Mouse (Mus musculus): ENCODE measurements around the gene Rassf6. TPM values are rescaled to one million over a fixed set of nuclear protein-coding genes. Genes with fewer than 3 reads are reported as not detected.

Gene Rassf6
- polyA plus RNA-seq, 1 experiment from 2014 or later, result 12.0 TPM

DNA sequence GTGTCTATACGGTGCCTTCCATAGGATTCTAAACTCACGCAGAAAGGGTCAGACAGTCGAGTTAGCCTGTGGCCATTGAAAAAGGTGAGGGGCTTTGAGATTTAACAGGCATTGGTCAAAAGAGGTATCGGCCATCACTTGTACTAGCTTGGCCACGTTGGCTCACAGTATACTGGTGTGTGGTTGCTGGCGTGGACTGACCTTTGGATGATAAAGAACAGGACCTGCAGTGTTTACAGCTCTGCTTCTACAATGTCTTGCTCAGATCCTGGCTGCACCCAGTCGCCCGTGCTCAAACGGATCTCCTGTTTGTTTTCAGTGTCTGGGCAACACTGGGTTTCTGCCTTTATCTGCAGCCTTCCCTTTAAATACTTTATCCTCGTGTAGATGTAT lies 757 bp upstream of the Rassf6 start:
- Histone ChIP-seq H3K9ac (ENCODE audit: low read length) (no peak overlapping the region), H3K4me1 (replicated peaks; ENCODE audit: control insufficient read depth, insufficient read depth, low read length) (peaks cover 16% of the 10 kb centered on the region), H3K4me2 (ENCODE audit: low read length) (peak overlapping the region; percentile 71), H3K27ac (ENCODE audit: low read depth) (peak overlapping the region; percentile 75), H3K36me3 (ENCODE audit: control insufficient read depth, insufficient read depth, low read length) (no peaks in the 10 kb centered on the region), H3K4me3 (ENCODE audit: low read depth, low read length) (no peak overlapping the region), H3K27me3 (replicated peaks; ENCODE audit: control insufficient read depth, insufficient read depth, low read length) (no peaks in the 10 kb centered on the region), H3K9me3 (ENCODE audit: control insufficient read depth, low read length) (no peaks in the 10 kb centered on the region)
- DNase-seq (ENCODE audit: low spot score), result peak; percentile 65
- 14% methylated on average over 10 of the region's 10 CpGs for WGBS
- ATAC-seq (replicated peaks; ENCODE audit: low FRiP score, low TSS enrichment, low read depth), result peak; percentile 48

DNA sequence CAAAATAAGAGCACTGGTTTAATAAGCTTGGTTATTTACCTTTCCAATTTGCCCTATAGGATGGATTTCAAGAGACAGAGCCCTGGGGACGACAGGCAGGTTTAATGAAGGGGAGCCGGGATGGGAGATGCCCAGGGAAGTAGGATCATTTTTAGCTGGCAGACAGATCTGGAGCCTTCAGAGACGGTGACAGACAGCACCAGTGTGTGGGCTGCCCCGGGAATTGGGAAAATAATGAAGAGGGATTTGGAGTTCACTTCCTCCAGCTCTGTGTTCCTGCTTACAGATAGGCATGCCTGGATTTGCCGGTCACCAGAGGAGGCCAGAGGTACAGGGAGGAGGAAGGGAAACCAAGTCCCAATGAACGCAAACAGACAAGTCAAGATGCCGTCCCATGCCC lies 5.6 kb downstream of the Rassf6 start:
- ATAC-seq (replicated peaks; ENCODE audit: low FRiP score, low TSS enrichment, low read depth) (no peak), DNase-seq (ENCODE audit: low spot score) (no peak)
- 91% methylated on average over 7 of the region's 7 CpGs for WGBS
- Histone ChIP-seq H3K36me3 (ENCODE audit: control insufficient read depth, insufficient read depth, low read length) (no peaks in the 10 kb centered on the region), H3K27ac (ENCODE audit: low read depth) (no peak overlapping the region), H3K27me3 (replicated peaks; ENCODE audit: control insufficient read depth, insufficient read depth, low read length) (no peaks in the 10 kb centered on the region), H3K4me1 (replicated peaks; ENCODE audit: control insufficient read depth, insufficient read depth, low read length) (0 out of 2 replicates have a peak, but pooled peaks cover 2% of the 10 kb centered on the region), H3K9ac (ENCODE audit: low read length) (no peak overlapping the region), H3K4me2 (ENCODE audit: low read length) (no peak overlapping the region), H3K9me3 (ENCODE audit: control insufficient read depth, low read length) (no peaks in the 10 kb centered on the region), H3K4me3 (ENCODE audit: low read depth, low read length) (no peak overlapping the region)

DNA sequence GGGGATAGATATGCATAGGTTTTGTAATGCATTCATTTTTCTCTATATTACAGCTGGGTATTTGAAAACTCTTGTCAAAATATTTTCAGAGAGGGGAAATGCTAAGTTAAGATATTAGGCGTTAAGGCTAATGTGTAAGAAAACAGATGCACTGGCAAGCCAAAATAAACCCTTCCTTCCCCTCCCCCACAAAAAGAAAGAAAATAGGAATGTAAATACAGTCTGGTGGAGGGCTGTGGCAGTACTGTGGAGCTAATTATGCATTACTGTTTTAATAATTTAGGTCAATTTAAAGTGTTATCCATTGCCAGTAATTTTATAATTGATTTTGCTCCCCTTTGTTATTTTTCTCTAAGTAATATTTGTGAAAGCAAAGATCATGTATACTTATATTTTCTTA lies 11.9 kb downstream of the Rassf6 start:
- H3K27me3 ChIP-seq (replicated peaks; ENCODE audit: control insufficient read depth, insufficient read depth, low read length), result no peaks in the 10 kb centered on the region
- DNase-seq (ENCODE audit: low spot score) (no peak), ATAC-seq (replicated peaks; ENCODE audit: low FRiP score, low TSS enrichment, low read depth) (no peak)
- 75% methylated on average over 1 of the region's 1 CpGs for WGBS
- no peak overlapping the region for H3K4me3 ChIP-seq (ENCODE audit: low read depth, low read length)
- H3K4me2 ChIP-seq (ENCODE audit: low read length), result no peak overlapping the region
- no peaks in the 10 kb centered on the region for H3K9me3 ChIP-seq (ENCODE audit: control insufficient read depth, low read length)
- no peaks in the 10 kb centered on the region for H3K4me1 ChIP-seq (replicated peaks; ENCODE audit: control insufficient read depth, insufficient read depth, low read length)
- no peak overlapping the region for H3K9ac ChIP-seq (ENCODE audit: low read length)
- H3K36me3 ChIP-seq (ENCODE audit: control insufficient read depth, insufficient read depth, low read length), result no peaks in the 10 kb centered on the region
- no peak overlapping the region for H3K27ac ChIP-seq (ENCODE audit: low read depth)

DNA sequence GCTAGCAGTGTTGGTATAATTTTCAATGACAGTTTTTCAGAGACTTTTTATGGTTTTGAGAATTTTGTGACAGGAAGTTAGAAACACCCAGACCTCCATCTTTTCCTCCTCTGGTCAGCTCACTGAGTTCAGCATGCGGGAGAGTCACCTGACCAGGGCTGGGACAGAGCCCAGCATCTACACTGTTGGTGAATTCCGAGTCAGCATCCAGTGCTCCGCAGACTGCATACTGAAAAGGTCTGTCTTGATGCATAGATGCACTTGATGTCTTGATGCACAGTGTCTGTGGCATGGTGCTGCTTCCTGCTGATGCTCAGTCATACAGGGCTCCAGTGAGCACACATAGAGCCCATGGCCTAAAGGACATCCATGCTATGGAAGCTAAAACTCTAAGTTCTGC lies 12.4 kb downstream of the Rassf6 start:
- H3K4me2 ChIP-seq (ENCODE audit: low read length), result no peak overlapping the region
- H3K9me3 ChIP-seq (ENCODE audit: control insufficient read depth, low read length), result no peaks in the 10 kb centered on the region
- ATAC-seq (replicated peaks; ENCODE audit: low FRiP score, low TSS enrichment, low read depth) (no peak), DNase-seq (ENCODE audit: low spot score) (no peak)
- 87% methylated on average over 3 of the region's 3 CpGs for WGBS
- no peak overlapping the region for H3K27ac ChIP-seq (ENCODE audit: low read depth)
- no peak overlapping the region for H3K4me3 ChIP-seq (ENCODE audit: low read depth, low read length)
- no peaks in the 10 kb centered on the region for H3K27me3 ChIP-seq (replicated peaks; ENCODE audit: control insufficient read depth, insufficient read depth, low read length)
- H3K36me3 ChIP-seq (ENCODE audit: control insufficient read depth, insufficient read depth, low read length), result no peaks in the 10 kb centered on the region
- no peaks in the 10 kb centered on the region for H3K4me1 ChIP-seq (replicated peaks; ENCODE audit: control insufficient read depth, insufficient read depth, low read length)
- no peak overlapping the region for H3K9ac ChIP-seq (ENCODE audit: low read length)

DNA sequence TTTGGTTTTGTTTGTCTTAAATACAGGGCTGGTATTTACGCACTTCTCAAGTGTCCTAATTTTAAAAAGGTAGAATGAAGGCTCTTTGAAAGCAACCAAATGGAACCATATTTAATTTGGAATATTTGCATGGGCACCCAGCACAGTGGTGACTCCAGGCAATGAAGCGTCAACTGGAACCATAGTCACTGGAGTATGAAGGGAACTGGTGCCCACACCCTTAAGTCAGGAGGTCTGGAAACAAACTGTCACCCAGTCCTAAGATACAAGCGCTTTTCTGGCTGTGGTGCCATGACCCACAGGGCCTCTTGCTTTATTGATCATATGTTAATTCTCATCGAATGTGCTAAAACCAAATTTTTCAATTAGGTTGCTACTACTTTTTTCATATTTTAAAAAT lies 13.0 kb downstream of the Rassf6 start:
- no peak for DNase-seq (ENCODE audit: low spot score)
- H3K27me3 ChIP-seq (replicated peaks; ENCODE audit: control insufficient read depth, insufficient read depth, low read length), result no peaks in the 10 kb centered on the region
- H3K36me3 ChIP-seq (ENCODE audit: control insufficient read depth, insufficient read depth, low read length), result no peaks in the 10 kb centered on the region
- no peaks in the 10 kb centered on the region for H3K4me1 ChIP-seq (replicated peaks; ENCODE audit: control insufficient read depth, insufficient read depth, low read length)
- no peak overlapping the region for H3K27ac ChIP-seq (ENCODE audit: low read depth)
- H3K4me3 ChIP-seq (ENCODE audit: low read depth, low read length), result no peak overlapping the region
- ATAC-seq (replicated peaks; ENCODE audit: low FRiP score, low TSS enrichment, low read depth), result no peak
- H3K9ac ChIP-seq (ENCODE audit: low read length), result no peak overlapping the region
- no peaks in the 10 kb centered on the region for H3K9me3 ChIP-seq (ENCODE audit: control insufficient read depth, low read length)
- 94% methylated on average over 4 of the region's 4 CpGs for WGBS
- H3K4me2 ChIP-seq (ENCODE audit: low read length), result no peak overlapping the region

DNA sequence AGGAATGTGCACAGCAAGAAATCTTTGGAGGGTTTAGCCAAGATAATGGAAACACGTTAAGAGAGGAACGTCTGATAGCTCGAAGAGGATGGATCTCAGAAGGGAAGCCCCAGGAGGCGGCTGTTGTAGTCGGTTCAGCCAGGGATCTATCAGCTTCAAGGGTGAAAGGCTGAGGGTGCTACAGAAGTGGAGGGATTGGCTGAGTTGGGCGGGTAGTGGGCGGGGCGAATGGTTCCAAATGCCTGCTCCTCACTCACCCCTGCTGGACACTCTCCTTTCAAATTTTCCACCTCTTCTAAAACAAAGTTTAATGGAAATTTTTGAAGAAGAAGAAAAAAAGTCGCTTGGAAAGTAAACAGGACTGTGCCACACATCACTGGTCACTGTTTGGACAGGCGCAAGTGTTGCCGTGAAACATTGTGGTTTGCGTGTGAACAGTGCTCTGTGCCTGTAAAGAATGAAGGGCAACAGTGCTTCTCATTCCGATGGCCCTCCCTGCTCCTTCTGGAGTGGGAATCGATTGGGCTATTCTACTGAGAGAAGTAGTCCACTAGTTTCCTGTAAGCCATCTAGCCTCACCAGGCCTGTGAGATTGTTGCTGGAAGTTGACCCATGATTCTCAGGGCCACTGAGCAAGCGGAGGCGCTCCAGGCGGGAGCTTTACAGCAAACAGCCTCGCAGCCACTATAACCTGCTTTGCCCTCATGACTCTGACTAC lies 15.6 kb downstream of the Rassf6 start:
- DNase-seq (ENCODE audit: low spot score), result no peak
- Histone ChIP-seq H3K4me3 (ENCODE audit: low read depth, low read length) (no peak overlapping the region), H3K36me3 (ENCODE audit: control insufficient read depth, insufficient read depth, low read length) (no peaks in the 10 kb centered on the region), H3K27ac (ENCODE audit: low read depth) (no peak overlapping the region), H3K27me3 (replicated peaks; ENCODE audit: control insufficient read depth, insufficient read depth, low read length) (no peaks in the 10 kb centered on the region), H3K9ac (ENCODE audit: low read length) (no peak overlapping the region), H3K4me1 (replicated peaks; ENCODE audit: control insufficient read depth, insufficient read depth, low read length) (no peaks in the 10 kb centered on the region), H3K9me3 (ENCODE audit: control insufficient read depth, low read length) (no peaks in the 10 kb centered on the region), H3K4me2 (ENCODE audit: low read length) (no peak overlapping the region)
- no peak for ATAC-seq (replicated peaks; ENCODE audit: low FRiP score, low TSS enrichment, low read depth)
- 77% methylated on average over 18 of the region's 18 CpGs for WGBS

DNA sequence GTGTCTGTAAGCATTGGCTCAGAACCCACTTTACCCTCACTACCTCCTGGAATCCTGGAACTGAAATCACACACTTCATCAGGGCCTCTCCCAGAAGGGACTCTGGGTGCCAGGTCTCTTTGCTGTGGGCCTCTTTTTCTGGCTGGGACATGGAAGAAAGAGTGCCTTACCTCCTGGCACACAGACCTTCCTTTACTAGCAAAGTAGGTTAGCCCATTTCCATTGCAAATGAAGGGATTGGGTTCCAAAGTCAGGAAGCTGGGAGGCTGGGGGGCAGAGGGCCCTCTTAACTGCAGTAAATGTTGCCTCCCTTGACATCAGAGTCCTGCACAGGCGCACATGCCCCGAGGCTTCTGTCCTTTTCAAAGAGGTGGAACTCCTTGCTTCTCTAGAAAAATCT lies 17.2 kb downstream of the Rassf6 start:
- Histone ChIP-seq H3K9me3 (ENCODE audit: control insufficient read depth, low read length) (no peaks in the 10 kb centered on the region), H3K4me3 (ENCODE audit: low read depth, low read length) (no peak overlapping the region), H3K27me3 (replicated peaks; ENCODE audit: control insufficient read depth, insufficient read depth, low read length) (no peaks in the 10 kb centered on the region), H3K4me2 (ENCODE audit: low read length) (no peak overlapping the region), H3K36me3 (ENCODE audit: control insufficient read depth, insufficient read depth, low read length) (no peaks in the 10 kb centered on the region), H3K27ac (ENCODE audit: low read depth) (no peak overlapping the region), H3K9ac (ENCODE audit: low read length) (no peak overlapping the region), H3K4me1 (replicated peaks; ENCODE audit: control insufficient read depth, insufficient read depth, low read length) (no peaks in the 10 kb centered on the region)
- DNase-seq (ENCODE audit: low spot score) (no peak), ATAC-seq (replicated peaks; ENCODE audit: low FRiP score, low TSS enrichment, low read depth) (no peak)
- WGBS, result 87% methylated on average over 2 of the region's 2 CpGs

DNA sequence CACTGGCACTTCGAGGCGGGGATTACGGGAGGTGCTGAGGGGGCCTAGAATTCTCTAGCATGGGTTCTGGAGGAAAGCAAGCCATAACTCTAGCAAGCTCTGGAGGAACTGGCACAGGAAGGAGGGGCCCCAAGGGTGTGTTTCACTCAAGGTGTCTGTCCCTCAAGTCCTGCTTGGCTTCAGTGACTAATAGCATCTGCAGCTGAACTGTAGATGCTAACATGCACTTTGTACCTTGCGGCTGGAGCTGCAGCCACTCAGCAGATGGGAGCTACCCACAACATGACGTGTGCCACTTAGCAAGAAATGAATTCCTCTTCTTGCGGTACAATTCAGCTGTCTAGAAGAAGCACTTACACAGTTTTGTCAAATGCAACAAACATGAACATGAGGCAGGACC lies 18.7 kb downstream of the Rassf6 start:
- H3K4me2 ChIP-seq (ENCODE audit: low read length), result no peak overlapping the region
- H3K4me3 ChIP-seq (ENCODE audit: low read depth, low read length), result no peak overlapping the region
- 86% methylated on average over 6 of the region's 6 CpGs for WGBS
- ATAC-seq (replicated peaks; ENCODE audit: low FRiP score, low TSS enrichment, low read depth) (peak; percentile 53; the same call in 1 of the 2 replicates), DNase-seq (ENCODE audit: low spot score) (no peak)
- H3K27me3 ChIP-seq (replicated peaks; ENCODE audit: control insufficient read depth, insufficient read depth, low read length), result no peaks in the 10 kb centered on the region
- no peak overlapping the region for H3K9ac ChIP-seq (ENCODE audit: low read length)
- no peaks in the 10 kb centered on the region for H3K4me1 ChIP-seq (replicated peaks; ENCODE audit: control insufficient read depth, insufficient read depth, low read length)
- no peak overlapping the region for H3K27ac ChIP-seq (ENCODE audit: low read depth)
- no peaks in the 10 kb centered on the region for H3K36me3 ChIP-seq (ENCODE audit: control insufficient read depth, insufficient read depth, low read length)
- H3K9me3 ChIP-seq (ENCODE audit: control insufficient read depth, low read length), result no peaks in the 10 kb centered on the region

DNA sequence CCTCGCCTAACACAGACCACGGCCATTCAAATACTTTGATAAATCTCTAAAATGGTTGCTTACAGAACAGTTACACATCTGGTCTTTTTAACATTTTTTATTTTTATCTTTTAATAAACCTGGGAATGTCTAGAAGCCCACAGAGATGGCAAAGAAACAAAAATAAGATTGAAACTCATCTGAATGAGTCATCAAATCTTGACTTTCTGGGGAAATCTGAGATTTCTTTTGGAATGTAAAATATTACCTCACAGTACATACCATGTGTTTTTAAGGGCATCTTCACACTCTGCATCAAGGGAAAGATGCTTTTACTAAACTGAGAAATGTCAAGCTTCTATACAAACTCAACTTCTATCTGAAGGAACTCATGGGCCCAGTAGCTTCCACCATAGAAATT lies 19.1 kb downstream of the Rassf6 start:
- H3K9me3 ChIP-seq (ENCODE audit: control insufficient read depth, low read length), result no peaks in the 10 kb centered on the region
- no peaks in the 10 kb centered on the region for H3K4me1 ChIP-seq (replicated peaks; ENCODE audit: control insufficient read depth, insufficient read depth, low read length)
- H3K4me3 ChIP-seq (ENCODE audit: low read depth, low read length), result no peak overlapping the region
- no peak overlapping the region for H3K4me2 ChIP-seq (ENCODE audit: low read length)
- H3K27me3 ChIP-seq (replicated peaks; ENCODE audit: control insufficient read depth, insufficient read depth, low read length), result no peaks in the 10 kb centered on the region
- no peak overlapping the region for H3K27ac ChIP-seq (ENCODE audit: low read depth)
- no peak overlapping the region for H3K9ac ChIP-seq (ENCODE audit: low read length)
- WGBS, result 89% methylated on average over 2 of the region's 2 CpGs
- no peak for DNase-seq (ENCODE audit: low spot score)
- ATAC-seq (replicated peaks; ENCODE audit: low FRiP score, low TSS enrichment, low read depth), result no peak
- H3K36me3 ChIP-seq (ENCODE audit: control insufficient read depth, insufficient read depth, low read length), result no peaks in the 10 kb centered on the region

Measured in intestine, embryonic 14.5 days (tissue).